Mouse (Mus musculus): ENCODE data around the gene Myh7.

- no peak for TF ChIP-seq CTCF (IDR thresholded peaks at IDR 0.05; ENCODE audit: borderline replicate concordance, insufficient read depth, low read depth, low read length)
- TF ChIP-seq POLR2A (IDR thresholded peaks at IDR 0.05; ENCODE audit: borderline replicate concordance, insufficient read depth, low read length), result no peak
Measured at GRCm38 (mm10) chr14:55003878-55004855, 9.7 kb upstream of the Myh7 start.

Data from cerebellum, adult 2 months (tissue).